Mouse (Mus musculus): Measurements from ENCODE around the gene Mul1.
A peak's percentile ranks its signal among the peaks of the same experiment; 100 is the strongest.
"Not testable (repeated sequence)": the region's sequence is repeated elsewhere in the genome, so short reads cannot be mapped to it uniquely, and the experiment has no call there.

Mul1 gene

DNA sequence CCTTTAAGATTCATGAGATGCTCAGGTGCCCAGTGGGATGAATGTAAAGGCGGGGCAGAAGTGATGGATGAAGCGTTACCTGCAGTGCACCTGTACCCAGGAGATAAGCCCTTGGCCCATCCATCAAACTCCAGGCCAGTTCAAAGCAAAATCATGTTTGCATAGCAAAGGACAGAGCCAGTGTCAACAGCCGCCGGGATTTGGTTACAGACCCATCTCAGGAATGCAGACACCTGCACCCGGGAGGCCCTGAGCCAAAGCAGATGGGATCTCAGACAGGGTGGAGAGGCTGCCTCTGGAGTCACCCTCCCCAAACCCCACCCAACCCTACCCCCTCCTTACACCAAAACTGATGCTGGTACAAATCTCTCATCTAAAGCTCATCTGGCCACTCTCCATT is 23.5 kb upstream of the Mul1 start:
- peaks cover 47% of the 10 kb centered on the region for H3K27me3 ChIP-seq (ENCODE audit: insufficient read depth, low read length)
- TF ChIP-seq CTCF (conservative IDR thresholded peaks at IDR 0.05; ENCODE audit: low read length) (no peak), NANOG (IDR thresholded peaks at IDR 0.05; ENCODE audit: borderline replicate concordance, low read length) (peak; percentile 69), POU5F1 (IDR thresholded peaks at IDR 0.05; ENCODE audit: borderline replicate concordance, low read length) (peak; percentile 28; the same call in 1 of the 2 replicates)
- peak overlapping the region; percentile 20; the same call in 1 of the 2 replicates for H3K4me3 ChIP-seq (replicated peaks; ENCODE audit: low read length)
- H3K4me1 ChIP-seq (replicated peaks; ENCODE audit: low read depth, low read length) = peaks cover 73% of the 10 kb centered on the region
- no peaks in the 10 kb centered on the region for H3K9me3 ChIP-seq (ENCODE audit: low read length)
- H3K36me3 ChIP-seq (ENCODE audit: insufficient read depth, low read length) = no peaks in the 10 kb centered on the region

DNA sequence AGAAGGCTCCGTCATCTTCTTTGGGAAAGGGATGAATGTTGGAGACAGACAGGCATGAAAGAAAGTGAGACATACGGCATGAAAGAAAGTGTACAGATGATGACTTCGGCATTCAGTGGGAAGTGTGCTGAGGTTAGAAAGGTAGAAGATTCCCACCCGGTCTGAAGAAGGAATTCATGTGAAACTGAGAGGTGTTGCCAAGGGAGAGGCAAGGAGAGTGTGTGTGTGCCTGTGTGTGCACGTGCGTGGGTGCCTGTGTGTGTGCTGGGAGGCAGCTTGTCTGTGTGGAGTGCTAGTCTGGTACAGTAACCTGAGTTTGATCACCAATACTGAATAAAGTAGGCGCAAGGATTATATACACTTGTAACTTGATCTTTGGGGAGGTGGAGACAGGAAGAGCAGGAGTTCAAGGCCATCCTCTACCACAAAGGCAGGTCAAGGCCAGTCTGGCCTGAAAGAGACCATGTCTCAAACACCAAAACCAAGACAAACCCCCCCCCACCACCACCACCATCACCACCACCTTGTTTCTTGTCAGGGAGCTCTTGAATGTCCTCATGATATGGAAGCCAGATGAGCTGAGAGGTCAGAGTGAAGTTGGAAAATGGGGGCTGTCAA is 22.9 kb upstream of the Mul1 start:
- Histone ChIP-seq H3K4me3 (replicated peaks; ENCODE audit: low read length) (peak overlapping the region; percentile 20; the same call in 1 of the 2 replicates), H3K9me3 (ENCODE audit: low read length) (peaks cover 4% of the 10 kb centered on the region), H3K36me3 (ENCODE audit: insufficient read depth, low read length) (no peaks in the 10 kb centered on the region), H3K27me3 (ENCODE audit: insufficient read depth, low read length) (peaks cover 41% of the 10 kb centered on the region), H3K4me1 (replicated peaks; ENCODE audit: low read depth, low read length) (peaks cover 74% of the 10 kb centered on the region)
- TF ChIP-seq NANOG (IDR thresholded peaks at IDR 0.05; ENCODE audit: borderline replicate concordance, low read length) = no peak
- no peak for TF ChIP-seq POU5F1 (IDR thresholded peaks at IDR 0.05; ENCODE audit: borderline replicate concordance, low read length)
- no peak for TF ChIP-seq CTCF (conservative IDR thresholded peaks at IDR 0.05; ENCODE audit: low read length)

DNA sequence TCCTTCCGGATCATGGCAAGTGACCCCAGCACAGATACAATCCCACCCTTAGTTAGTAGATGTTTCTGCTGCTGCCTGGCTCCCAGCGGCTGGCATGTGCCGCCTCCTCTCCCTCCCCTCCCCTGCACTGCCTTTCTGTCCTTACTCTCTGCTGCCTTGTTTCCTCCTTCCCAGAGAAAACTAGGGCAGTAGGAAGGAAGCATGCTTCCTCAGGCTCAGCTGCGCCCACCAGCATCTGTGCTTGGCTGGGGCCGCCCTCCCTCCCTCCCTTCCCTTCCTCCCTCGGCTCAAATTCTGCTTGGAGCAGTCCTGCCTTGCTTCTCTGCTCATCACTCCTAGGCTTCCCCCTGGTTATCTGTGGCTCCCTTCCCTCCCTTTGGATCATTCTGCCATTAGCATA is 19.7 kb upstream of the Mul1 start:
- H3K9me3 ChIP-seq (ENCODE audit: low read length) = peaks cover 13% of the 10 kb centered on the region
- no peak overlapping the region for H3K4me3 ChIP-seq (replicated peaks; ENCODE audit: low read length)
- H3K27me3 ChIP-seq (ENCODE audit: insufficient read depth, low read length) = peaks cover 19% of the 10 kb centered on the region
- peaks cover 89% of the 10 kb centered on the region for H3K4me1 ChIP-seq (replicated peaks; ENCODE audit: low read depth, low read length)
- TF ChIP-seq POU5F1 (IDR thresholded peaks at IDR 0.05; ENCODE audit: borderline replicate concordance, low read length) = no peak
- H3K36me3 ChIP-seq (ENCODE audit: insufficient read depth, low read length) = no peaks in the 10 kb centered on the region

DNA sequence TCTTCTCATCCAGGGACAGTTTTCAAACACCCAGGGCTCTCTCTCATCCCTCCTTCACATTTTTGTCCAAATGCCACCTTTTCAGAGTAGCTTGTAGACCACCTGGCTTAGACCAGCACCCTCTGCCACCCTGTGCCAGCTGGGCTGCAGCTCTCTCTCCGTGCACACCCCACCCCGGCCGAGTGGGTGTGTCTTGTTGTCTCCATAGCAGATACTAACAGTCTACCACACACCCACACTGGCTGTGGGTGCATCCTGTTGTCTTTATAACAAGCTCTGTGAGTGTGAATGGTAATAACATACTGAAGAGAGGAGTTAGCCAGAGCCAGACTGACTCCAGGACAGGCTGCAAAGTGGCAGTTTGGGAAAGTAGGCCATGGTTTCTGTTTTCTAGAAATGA is 18.5 kb upstream of the Mul1 start:
- Histone ChIP-seq H3K4me3 (replicated peaks; ENCODE audit: low read length) (0 out of 2 replicates have a peak overlapping the region, but pooled peaks have one; percentile 0), H3K4me1 (replicated peaks; ENCODE audit: low read depth, low read length) (peaks cover 80% of the 10 kb centered on the region), H3K36me3 (ENCODE audit: insufficient read depth, low read length) (no peaks in the 10 kb centered on the region), H3K9me3 (ENCODE audit: low read length) (peaks cover 13% of the 10 kb centered on the region), H3K27me3 (ENCODE audit: insufficient read depth, low read length) (peaks cover 27% of the 10 kb centered on the region)
- no peak for TF ChIP-seq CTCF (conservative IDR thresholded peaks at IDR 0.05; ENCODE audit: low read length)
- no peak for TF ChIP-seq POU5F1 (IDR thresholded peaks at IDR 0.05; ENCODE audit: borderline replicate concordance, low read length)

DNA sequence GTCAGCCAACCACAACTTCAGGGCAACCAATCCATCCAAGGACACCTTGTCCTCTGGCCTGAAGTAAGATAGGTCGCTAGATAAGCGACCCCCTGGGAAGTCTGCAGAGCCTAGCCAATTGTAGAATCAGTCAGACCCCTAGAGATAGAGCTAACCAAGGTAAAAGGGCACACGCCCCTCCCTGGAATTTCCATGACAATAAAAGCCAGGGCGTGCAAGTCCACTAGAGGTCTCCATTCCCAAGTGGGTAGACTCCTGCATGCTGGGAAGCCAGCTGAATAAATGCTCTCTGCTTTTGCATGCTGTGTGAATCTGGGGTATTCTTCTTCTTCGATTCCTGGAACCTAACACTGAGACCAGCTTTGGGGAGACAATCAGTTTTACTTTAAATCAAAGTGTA is 18.1 kb upstream of the Mul1 start:
- Histone ChIP-seq H3K27me3 (ENCODE audit: insufficient read depth, low read length) (peaks cover 31% of the 10 kb centered on the region), H3K4me3 (replicated peaks; ENCODE audit: low read length) (0 out of 2 replicates have a peak overlapping the region, but pooled peaks have one; percentile 0), H3K4me1 (replicated peaks; ENCODE audit: low read depth, low read length) (peaks cover 79% of the 10 kb centered on the region), H3K9me3 (ENCODE audit: low read length) (peaks cover 13% of the 10 kb centered on the region), H3K36me3 (ENCODE audit: insufficient read depth, low read length) (no peaks in the 10 kb centered on the region)
- TF ChIP-seq CTCF (conservative IDR thresholded peaks at IDR 0.05; ENCODE audit: low read length) (0 out of 2 replicates have a peak, but pooled peaks have one; percentile 23), POU5F1 (IDR thresholded peaks at IDR 0.05; ENCODE audit: borderline replicate concordance, low read length) (peak; percentile 69; the same call in 1 of the 2 replicates), NANOG (IDR thresholded peaks at IDR 0.05; ENCODE audit: borderline replicate concordance, low read length) (no peak)

DNA sequence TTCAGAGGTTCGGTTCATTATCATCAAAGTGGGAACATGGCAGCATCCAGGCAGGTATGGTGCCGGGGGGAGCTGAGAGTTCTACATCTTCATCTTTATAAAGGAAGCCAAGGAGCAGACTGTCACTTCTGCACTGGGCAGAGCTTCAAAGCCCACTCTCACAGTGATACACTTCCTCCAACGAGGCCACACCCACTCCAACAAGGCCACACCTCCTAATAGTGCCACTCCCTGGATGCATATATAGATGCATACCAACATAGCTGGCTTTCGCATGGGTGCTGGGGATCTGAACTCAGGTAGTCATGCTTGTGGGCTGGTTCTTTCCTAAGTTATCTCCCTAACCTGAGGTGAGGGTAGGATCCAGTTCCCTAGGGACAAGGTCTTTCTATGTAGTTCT is 16.6 kb upstream of the Mul1 start:
- Histone ChIP-seq H3K36me3 (ENCODE audit: insufficient read depth, low read length) (no peaks in the 10 kb centered on the region), H3K4me1 (replicated peaks; ENCODE audit: low read depth, low read length) (peaks cover 67% of the 10 kb centered on the region), H3K4me3 (replicated peaks; ENCODE audit: low read length) (no peak overlapping the region), H3K27me3 (ENCODE audit: insufficient read depth, low read length) (peaks cover 30% of the 10 kb centered on the region), H3K9me3 (ENCODE audit: low read length) (peaks cover 16% of the 10 kb centered on the region)
- TF ChIP-seq CTCF (conservative IDR thresholded peaks at IDR 0.05; ENCODE audit: low read length) = no peak
- TF ChIP-seq POU5F1 (IDR thresholded peaks at IDR 0.05; ENCODE audit: borderline replicate concordance, low read length) = no peak
- TF ChIP-seq NANOG (IDR thresholded peaks at IDR 0.05; ENCODE audit: borderline replicate concordance, low read length) = no peak

DNA sequence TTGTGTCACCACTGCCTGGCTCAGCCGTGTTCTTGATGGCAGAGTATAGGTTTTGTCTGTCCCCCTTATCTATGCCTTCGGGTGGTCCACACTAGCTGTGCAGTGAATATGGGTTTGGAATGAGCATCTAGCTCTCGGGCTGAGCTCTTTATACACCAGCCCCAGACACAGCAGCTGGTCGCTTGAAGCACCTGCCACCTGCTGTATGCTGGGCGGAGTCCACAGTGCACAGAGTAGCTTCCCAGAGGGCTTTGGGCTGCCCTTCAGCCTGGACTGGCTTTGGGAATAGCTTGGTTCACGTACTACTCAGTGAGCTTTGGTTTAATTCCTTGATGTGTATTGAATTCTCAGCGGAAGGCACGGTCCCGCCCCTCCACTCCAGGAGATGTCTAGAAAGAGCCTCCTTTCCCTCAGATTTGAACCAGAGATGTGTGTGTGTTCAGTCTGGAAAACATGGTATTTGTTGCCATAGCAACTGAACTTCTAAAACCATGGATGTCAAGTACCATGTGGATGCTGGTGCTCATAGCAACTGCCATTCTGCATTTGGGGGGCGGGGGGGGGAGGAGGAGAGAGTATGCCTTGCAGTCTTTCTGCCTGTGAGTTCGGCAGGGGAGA is 16.0 kb upstream of the Mul1 start:
- Histone ChIP-seq H3K4me1 (replicated peaks; ENCODE audit: low read depth, low read length) (peaks cover 63% of the 10 kb centered on the region), H3K4me3 (replicated peaks; ENCODE audit: low read length) (0 out of 2 replicates have a peak overlapping the region, but pooled peaks have one; percentile 17), H3K9me3 (ENCODE audit: low read length) (peaks cover 21% of the 10 kb centered on the region), H3K36me3 (ENCODE audit: insufficient read depth, low read length) (no peaks in the 10 kb centered on the region), H3K27me3 (ENCODE audit: insufficient read depth, low read length) (peaks cover 28% of the 10 kb centered on the region)
- TF ChIP-seq CTCF (conservative IDR thresholded peaks at IDR 0.05; ENCODE audit: low read length) (no peak), NANOG (IDR thresholded peaks at IDR 0.05; ENCODE audit: borderline replicate concordance, low read length) (no peak), POU5F1 (IDR thresholded peaks at IDR 0.05; ENCODE audit: borderline replicate concordance, low read length) (no peak)

DNA sequence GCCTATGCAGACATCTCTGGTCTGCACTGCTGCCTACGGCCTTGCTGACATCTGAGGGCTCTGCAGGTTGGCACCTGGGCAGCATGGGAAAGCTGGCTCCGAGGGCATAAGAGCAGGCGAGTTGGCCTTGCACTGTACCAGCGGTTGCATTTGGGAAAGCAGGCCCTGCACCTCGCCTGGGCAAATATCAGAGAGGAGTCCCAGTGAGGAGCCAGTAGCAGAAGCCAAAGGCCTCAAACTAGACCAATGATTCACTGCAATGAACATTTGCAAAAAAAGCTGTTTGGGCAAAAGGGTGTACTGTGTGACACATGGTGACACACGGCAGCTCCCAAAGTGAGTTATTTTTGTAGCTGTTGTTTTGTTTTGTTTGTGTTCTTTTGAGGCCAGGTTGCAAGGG is 9.4 kb upstream of the Mul1 start:
- TF ChIP-seq NANOG (IDR thresholded peaks at IDR 0.05; ENCODE audit: borderline replicate concordance, low read length) (no peak), POU5F1 (IDR thresholded peaks at IDR 0.05; ENCODE audit: borderline replicate concordance, low read length) (no peak), CTCF (conservative IDR thresholded peaks at IDR 0.05; ENCODE audit: low read length) (no peak)
- Histone ChIP-seq H3K36me3 (ENCODE audit: insufficient read depth, low read length) (no peaks in the 10 kb centered on the region), H3K4me1 (replicated peaks; ENCODE audit: low read depth, low read length) (peaks cover 16% of the 10 kb centered on the region), H3K27me3 (ENCODE audit: insufficient read depth, low read length) (peaks cover 23% of the 10 kb centered on the region), H3K4me3 (replicated peaks; ENCODE audit: low read length) (no peak overlapping the region), H3K9me3 (ENCODE audit: low read length) (peaks cover 11% of the 10 kb centered on the region)

DNA sequence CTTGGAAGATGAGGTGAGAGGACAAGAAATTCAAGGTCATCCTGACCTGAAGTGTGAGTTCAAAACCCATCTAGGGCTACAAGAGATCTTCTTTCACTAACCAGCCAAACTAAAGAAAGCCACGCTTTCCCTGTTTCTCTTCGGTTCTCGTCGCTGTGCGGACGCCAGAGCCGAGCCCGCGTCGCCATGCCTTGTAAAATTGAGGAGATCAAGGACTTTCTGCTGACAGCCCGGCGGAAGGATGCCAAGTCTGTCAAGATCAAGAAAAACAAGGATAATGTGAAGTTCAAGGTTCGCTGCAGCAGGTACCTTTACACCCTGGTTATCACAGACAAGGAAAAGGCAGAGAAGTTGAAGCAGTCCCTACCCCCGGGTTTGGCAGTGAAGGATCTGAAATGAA is 8.9 kb upstream of the Mul1 start:
- peaks cover 16% of the 10 kb centered on the region for H3K4me1 ChIP-seq (replicated peaks; ENCODE audit: low read depth, low read length)
- H3K36me3 ChIP-seq (ENCODE audit: insufficient read depth, low read length); H3K4me3 ChIP-seq (replicated peaks; ENCODE audit: low read length): not testable (repeated sequence)
- peaks cover 11% of the 10 kb centered on the region for H3K9me3 ChIP-seq (ENCODE audit: low read length)
- H3K27me3 ChIP-seq (ENCODE audit: insufficient read depth, low read length) = peaks cover 21% of the 10 kb centered on the region

Data from E14TG2a.4 (cell line).